Mouse (Mus musculus): Measurements from ENCODE around the gene Ttc39d.
"Not testable (repeated sequence)": the region's sequence is repeated elsewhere in the genome, so short reads cannot be mapped to it uniquely, and the experiment has no call there.

The Ttc39d gene

GRCm38 (mm10) chr17:80199160-80199778, 8.0 kb upstream of the Ttc39d start:
- no peak for DNase-seq (ENCODE audit: low spot score)

- DNase-seq (ENCODE audit: low spot score), result no peak
These were observed 1.6 kb upstream of the Ttc39d start for GRCm38 (mm10) chr17:80205657-80206056.

- no peak for DNase-seq (ENCODE audit: low spot score)
These were observed 974 bp upstream of the Ttc39d start for GRCm38 (mm10) chr17:80206301-80206670.

GRCm38 (mm10) chr17:80213998-80214397, 6.7 kb downstream of the Ttc39d start:
- not testable (repeated sequence) for DNase-seq (ENCODE audit: low spot score)

- DNase-seq (ENCODE audit: low spot score), result no peak
These were observed 12.9 kb downstream of the Ttc39d start for GRCm38 (mm10) chr17:80220131-80220530.

GRCm38 (mm10) chr17:80221202-80221601, 13.9 kb downstream of the Ttc39d start:
- DNase-seq (ENCODE audit: low spot score), result no peak

GRCm38 (mm10) chr17:80221890-80222628, 14.8 kb downstream of the Ttc39d start:
- no peak for DNase-seq (ENCODE audit: low spot score)

GRCm38 (mm10) chr17:80223829-80224228, 16.6 kb downstream of the Ttc39d start:
- no peak for DNase-seq (ENCODE audit: low spot score)

GRCm38 (mm10) chr17:80224326-80225116, 17.3 kb downstream of the Ttc39d start, which contains the start of gene Gemin6:
TSS of gene Gemin6 (plus strand) at chr17:80224441.
- peak; percentile 67 for DNase-seq (ENCODE audit: low spot score)

GRCm38 (mm10) chr17:80225142-80225541, 17.9 kb downstream of the Ttc39d start:
- not testable (repeated sequence) for DNase-seq (ENCODE audit: low spot score)

GRCm38 (mm10) chr17:80229396-80229795, 22.1 kb downstream of the Ttc39d start:
- DNase-seq (ENCODE audit: low spot score), result no peak

- no peak for DNase-seq (ENCODE audit: low spot score)
These were observed 26.6 kb downstream of the Ttc39d start for GRCm38 (mm10) chr17:80233844-80234243.

GRCm38 (mm10) chr17:80234376-80234775, 27.1 kb downstream of the Ttc39d start:
- DNase-seq (ENCODE audit: low spot score), result no peak

- DNase-seq (ENCODE audit: low spot score), result no peak
These were observed 28.2 kb downstream of the Ttc39d start for GRCm38 (mm10) chr17:80235477-80235876.

GRCm38 (mm10) chr17:80236805-80237204, 29.5 kb downstream of the Ttc39d start:
- peak; percentile 9 for DNase-seq (ENCODE audit: low spot score)

GRCm38 (mm10) chr17:80237475-80237874, 30.2 kb downstream of the Ttc39d start:
- DNase-seq (ENCODE audit: low spot score), result no peak

- no peak for DNase-seq (ENCODE audit: low spot score)
These were observed 34.3 kb downstream of the Ttc39d start for GRCm38 (mm10) chr17:80241594-80241993.

- no peak for DNase-seq (ENCODE audit: low spot score)
These were observed 35.9 kb downstream of the Ttc39d start for GRCm38 (mm10) chr17:80243116-80243515.

- no peak for DNase-seq (ENCODE audit: low spot score)
These were observed 45.7 kb downstream of the Ttc39d start for GRCm38 (mm10) chr17:80252757-80253525.

- no peak for DNase-seq (ENCODE audit: low spot score)
These were observed 47.2 kb downstream of the Ttc39d start for GRCm38 (mm10) chr17:80254421-80254820.

- no peak for DNase-seq (ENCODE audit: low spot score)
These were observed 47.9 kb downstream of the Ttc39d start for GRCm38 (mm10) chr17:80255208-80255607.

- DNase-seq (ENCODE audit: low spot score), result no peak
These were observed 59.8 kb downstream of the Ttc39d start for GRCm38 (mm10) chr17:80267065-80267464.
